Mouse (Mus musculus) megakaryocyte, embryonic 14.5 days (primary cell): ENCODE data around the gene Gid8.

Experiments used
- FLI1 ChIP-seq: IDR thresholded peaks from 2 replicates; pipeline ENCODE4 v1.6.1; 2012; ENCODE audit warnings: low read length, inconsistent platforms, mixed read lengths
- GATA1 ChIP-seq: IDR thresholded peaks from 3 replicates; pipeline ENCODE4 v1.6.1; 2012; ENCODE audit warnings: mixed read lengths, low read length, inconsistent platforms, borderline replicate concordance

- TF ChIP-seq FLI1 (no peak), GATA1 (no peak)
Observed at GRCm38 (mm10) chr2:180660521-180660920, 49.4 kb upstream of the Gid8 start.
